Mouse (Mus musculus) left cerebral cortex, adult 2 months (tissue): ENCODE measurements around the gene Sox6. TPM values are rescaled to one million over a fixed set of nuclear protein-coding genes. Genes with fewer than 3 reads are reported as not detected.
A peak's percentile ranks its signal among the peaks of the same experiment; 100 is the strongest.

Experiments used
- DNase-seq, 2 experiments: peaks; one replicate each; pipeline ENCODE4 v3.0.0; 2021 to 2022; ENCODE audit warnings: low spot score in 2 of 2, mixed read lengths in 1 of 2; ENCODE audit errors: extremely low spot score in 1 of 2
- H3K27ac ChIP-seq: fragments of 200-600 bp; 2 replicates; pipeline ENCODE4 v1.8.1; 2022
- H3K4me3 ChIP-seq: fragments of 200-600 bp; 2 replicates; pipeline ENCODE4 v1.8.1; 2022
- CTCF ChIP-seq: fragments of 200-600 bp; IDR thresholded peaks from 2 replicates; pipeline ENCODE4 v1.8.1; 2022; ENCODE audit warnings: antibody characterized with exemption, mild to moderate bottlenecking, moderate library complexity
- intact Hi-C: fragments of 180-260 bp; cut with DNase I; formaldehyde crosslinking; loops from one replicate; pipeline ENCODE4 v1.15.1; 2025
- total RNA-seq, 2 experiments: library from RNA; stranded (reverse); gene quantifications; 2 replicates each; pipeline ENCODE4 v1.2.3; 2021

Sox6 gene
- total RNA-seq, 2 experiments from 2014 or later: 29.7 to 32.7 TPM

DNA sequence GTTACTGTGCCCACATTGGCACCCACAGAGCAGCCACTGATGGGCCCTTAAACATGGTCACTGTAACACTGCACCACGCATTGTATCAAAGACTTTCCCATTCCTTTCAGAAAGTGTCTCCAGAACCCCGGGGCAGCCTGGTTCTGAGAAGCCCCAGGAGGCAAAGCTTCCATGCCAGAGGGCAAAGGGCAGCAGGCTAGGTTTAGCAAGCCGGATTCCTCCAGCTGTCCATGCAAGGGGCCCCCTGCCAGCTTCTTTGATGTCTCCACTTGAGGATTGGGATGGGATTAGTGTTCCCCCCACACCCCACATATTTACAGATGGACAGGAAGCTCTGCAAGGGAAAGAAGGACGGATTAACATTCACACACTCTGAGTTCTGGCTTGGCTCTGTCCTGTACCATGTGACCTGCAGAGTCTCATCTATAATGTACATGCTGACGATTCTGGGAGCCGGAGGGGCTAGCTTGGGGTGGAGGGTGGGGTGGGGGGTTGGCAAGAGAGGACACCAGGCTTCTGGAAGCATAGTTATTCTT, 592.0 kb downstream of the Sox6 start:
- intact Hi-C loops: no loop called here
- Histone ChIP-seq H3K27ac (no peak overlapping the region), H3K4me3 (no peak overlapping the region)
- TF ChIP-seq CTCF: no peak
- DNase-seq: no peak

GRCm38 (mm10) chr7:115426161-115426982, 612.2 kb downstream of the Sox6 start:
- peak in 1 of 2 experiments; percentile 33 for DNase-seq
- Histone ChIP-seq H3K27ac (no peak overlapping the region), H3K4me3 (no peak overlapping the region)
- TF ChIP-seq CTCF: no peak
- intact Hi-C loops: no loop called here

GRCm38 (mm10) chr7:115422828-115423227, 615.8 kb downstream of the Sox6 start:
- DNase-seq: no peak
- TF ChIP-seq CTCF: no peak; the same call in 1 of the 2 replicates
- Histone ChIP-seq H3K4me3 (no peak overlapping the region), H3K27ac (no peak overlapping the region)
- intact Hi-C loops: no loop called here

- no peak for DNase-seq
- intact Hi-C loops: no loop called here
- TF ChIP-seq CTCF: no peak
Observed at GRCm38 (mm10) chr7:115420960-115421359, 617.6 kb downstream of the Sox6 start.

More at GRCm38 (mm10) chr7:115420960-115421359, 617.6 kb downstream of the Sox6 start:
- Histone ChIP-seq H3K27ac (no peak overlapping the region), H3K4me3 (no peak overlapping the region)

Other genes with a start within 250 kb of the Sox6 start
- 10 to 100 TPM; 87.1 to 93.6 TPM for gene 1110004F10Rik, start 601 bp upstream of the Sox6 start, total RNA-seq
- 1 to 10 TPM; 2.5 to 2.8 TPM for gene Gm4353, start 45.8 kb upstream of the Sox6 start, total RNA-seq